Mouse (Mus musculus) lung, adult 2 months (tissue): ENCODE measurements at regions not wholly inside any gene's neighbourhood (a gene's known extent, or its start where the extent isn't known, plus 50 kb on each side); places are given as distances from the start of the nearest gene placed in this dataset.

Source experiments
- DNase-seq: peaks from one replicate; pipeline ENCODE4 v3.0.0; 2022
- H3K4me1 ChIP-seq: fragments of 200-500 bp; 2 replicates; pipeline ENCODE4 v1.6.1; 2011; ENCODE audit warnings: low read length; ENCODE audit not compliant: control insufficient read depth, insufficient read depth
- H3K4me3 ChIP-seq: fragments of 200-500 bp; replicated peaks from 2 replicates; pipeline ENCODE3; 2011; ENCODE audit warnings: low read depth, mild to moderate bottlenecking, control low read depth, low read length; ENCODE audit errors: extremely low read depth
- CTCF ChIP-seq: fragments of 200-500 bp; IDR thresholded peaks from 2 replicates; pipeline ENCODE4 v1.5.1; 2011; ENCODE audit warnings: mild to moderate bottlenecking, low read length, control low read depth; ENCODE audit not compliant: insufficient read depth
- POLR2A ChIP-seq: fragments of 200-500 bp; IDR thresholded peaks from 2 replicates; pipeline ENCODE4 v1.6.1; 2011; ENCODE audit warnings: low read depth, mild to moderate bottlenecking, control low read depth, low read length, borderline replicate concordance; ENCODE audit errors: extremely low read depth
- WGBS: fragments of 180-500 bp; shearing (Covaris S2); methylation state at CpG from one replicate; pipeline ENCODE4 v1.1.7; 2018; 5-methylcytosine and 5-hydroxymethylcytosine counted together

DNA sequence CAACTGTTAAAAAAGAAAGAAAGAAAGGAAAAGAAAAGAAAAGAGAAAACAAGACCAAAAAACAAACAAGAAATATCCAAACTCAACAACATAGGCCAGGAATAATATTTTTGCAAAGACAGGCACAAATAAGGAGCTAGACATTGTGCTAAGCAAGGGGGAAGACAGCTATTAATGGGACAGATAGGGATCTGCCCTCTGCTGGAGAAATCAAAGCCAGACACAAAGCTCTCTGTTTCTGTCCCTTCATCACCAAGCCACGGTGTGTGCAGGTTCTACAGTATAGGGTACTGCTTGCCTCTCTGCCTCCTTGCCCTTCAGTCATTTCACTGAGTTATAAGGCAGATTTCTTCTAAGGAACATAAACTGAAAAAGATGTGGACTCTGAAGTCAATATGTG lies 57.8 kb upstream of the Chchd3 start:
- Histone ChIP-seq H3K4me1 (no peaks in the 10 kb centered on the region), H3K4me3 (no peak overlapping the region)
- TF ChIP-seq CTCF = no peak
- TF ChIP-seq POLR2A = no peak
- WGBS = 41% methylated on average over 1 of the region's 1 CpGs
- DNase-seq = no peak

DNA sequence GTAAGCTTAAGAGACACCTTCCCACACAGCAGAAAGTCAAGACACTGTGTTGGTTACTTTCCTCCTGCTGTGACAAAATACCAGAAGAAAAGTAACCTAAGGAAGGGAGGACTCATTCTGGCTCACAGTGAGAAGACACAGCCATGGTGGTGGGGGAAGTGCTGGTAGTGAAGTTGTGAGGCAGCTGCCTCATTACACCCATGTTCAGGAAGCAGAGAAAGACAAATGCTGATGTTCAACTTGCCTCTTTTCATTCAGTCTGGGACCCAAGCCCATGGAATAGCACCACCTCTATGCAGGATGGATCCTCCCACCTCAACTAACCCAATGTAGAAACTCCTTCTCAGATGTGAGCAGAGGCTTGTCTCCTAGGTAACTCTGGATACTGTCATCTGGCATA lies 60.5 kb upstream of the Chchd3 start:
- TF ChIP-seq CTCF = no peak
- no peak for TF ChIP-seq POLR2A
- Histone ChIP-seq H3K4me1 (no peaks in the 10 kb centered on the region), H3K4me3 (no peak overlapping the region)
- no peak for DNase-seq

DNA sequence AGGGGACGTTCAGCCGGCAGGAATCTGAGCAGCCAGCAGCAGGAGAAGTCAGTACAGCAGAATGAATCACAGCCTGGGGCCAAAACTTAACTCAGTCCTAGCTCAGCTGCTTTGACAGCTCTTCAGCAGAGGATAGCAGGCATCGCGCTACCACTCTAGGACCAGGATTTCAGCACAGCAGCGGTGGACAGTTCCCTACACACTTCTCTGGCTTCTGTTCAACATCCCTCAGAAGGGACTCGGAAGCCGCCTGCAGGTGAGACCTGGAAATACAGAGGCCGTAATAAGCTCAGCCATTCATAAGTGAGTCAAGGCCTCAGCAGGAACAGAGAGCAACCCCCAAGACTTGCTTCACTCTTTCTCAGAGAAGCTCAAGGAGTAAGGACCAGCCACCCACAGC lies 66.5 kb upstream of the Chchd3 start:
- DNase-seq = peak; percentile 65
- whole genome bisulfite sequencing = 7% methylated on average over 8 of the region's 8 CpGs
- Histone ChIP-seq H3K4me3 (no peak overlapping the region), H3K4me1 (no peaks in the 10 kb centered on the region)
- TF ChIP-seq CTCF (peak; percentile 66), POLR2A (no peak)

DNA sequence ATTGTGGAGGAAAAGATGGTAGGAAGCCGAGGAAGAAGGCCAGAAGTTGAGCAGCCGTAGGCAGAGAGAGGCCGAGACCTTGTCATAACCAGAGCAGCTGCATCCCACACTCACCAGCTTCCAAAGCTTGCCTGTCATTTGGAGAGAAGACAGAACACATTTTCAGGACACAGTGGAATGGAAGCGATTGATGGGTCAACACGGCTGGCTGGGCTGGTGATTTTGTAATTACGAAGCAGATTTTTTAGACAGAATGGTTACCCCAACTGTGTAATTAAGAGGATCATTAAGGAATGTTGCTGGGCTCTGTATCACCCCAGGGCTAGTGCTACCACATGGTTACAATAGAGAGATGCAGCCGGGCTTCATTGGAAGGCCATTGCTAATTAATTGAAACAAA lies 76.8 kb upstream of the Chchd3 start:
- Histone ChIP-seq H3K4me3 (no peak overlapping the region), H3K4me1 (no peaks in the 10 kb centered on the region)
- no peak for DNase-seq
- WGBS = 81% methylated on average over 7 of the region's 7 CpGs
- no peak for TF ChIP-seq POLR2A
- TF ChIP-seq CTCF = no peak

DNA sequence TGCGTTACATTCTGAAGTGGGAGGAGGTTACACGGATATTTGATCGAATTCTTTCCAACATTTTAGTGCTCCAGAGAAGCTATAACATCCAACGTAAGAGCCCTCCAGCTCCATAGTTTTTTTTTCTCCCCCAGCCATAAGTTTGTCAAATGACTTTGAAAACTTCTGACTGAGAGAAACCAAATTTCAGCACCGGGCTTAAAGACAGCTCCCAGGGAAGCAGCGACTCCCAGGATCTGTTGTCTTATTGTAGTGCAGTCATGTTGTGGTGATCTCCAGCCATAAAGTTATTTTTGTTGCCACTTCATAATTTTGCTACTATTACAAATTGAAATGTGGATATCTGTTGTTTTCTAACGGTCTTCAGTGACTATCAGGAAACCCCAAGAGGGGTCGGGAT lies 77.8 kb upstream of the Chchd3 start:
- WGBS = 39% methylated on average over 8 of the region's 8 CpGs

DNA sequence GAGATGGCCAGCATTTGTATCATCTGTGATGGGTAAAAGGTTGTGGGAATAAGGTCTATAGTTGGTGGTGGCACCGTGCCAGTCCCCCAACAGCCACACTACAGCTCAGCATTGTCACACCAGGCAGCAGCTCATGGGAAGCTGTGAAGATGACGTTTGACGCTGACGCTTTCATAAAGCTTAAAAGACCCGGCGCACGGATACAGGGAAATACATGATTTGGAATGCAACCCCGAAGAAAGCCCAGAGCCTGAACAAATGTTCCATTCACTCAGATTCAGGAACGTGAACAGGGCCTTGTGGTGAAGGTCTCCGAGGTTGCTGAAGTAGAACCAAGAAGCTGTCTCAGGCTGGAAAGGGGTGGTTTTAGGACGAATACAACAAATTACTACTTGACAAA lies 82.4 kb upstream of the Exoc4 start:
- DNase-seq = no peak
- TF ChIP-seq CTCF (no peak), POLR2A (no peak)
- H3K4me1 ChIP-seq = no peaks in the 10 kb centered on the region
- WGBS = 83% methylated on average over 11 of the region's 11 CpGs
- H3K4me3 ChIP-seq = no peak overlapping the region

More for the DNA sequence above, 77.8 kb upstream of the Chchd3 start:
- Histone ChIP-seq H3K4me1 (no peaks in the 10 kb centered on the region), H3K4me3 (no peak overlapping the region)
- DNase-seq = no peak
- TF ChIP-seq CTCF = no peak
- no peak for TF ChIP-seq POLR2A

DNA sequence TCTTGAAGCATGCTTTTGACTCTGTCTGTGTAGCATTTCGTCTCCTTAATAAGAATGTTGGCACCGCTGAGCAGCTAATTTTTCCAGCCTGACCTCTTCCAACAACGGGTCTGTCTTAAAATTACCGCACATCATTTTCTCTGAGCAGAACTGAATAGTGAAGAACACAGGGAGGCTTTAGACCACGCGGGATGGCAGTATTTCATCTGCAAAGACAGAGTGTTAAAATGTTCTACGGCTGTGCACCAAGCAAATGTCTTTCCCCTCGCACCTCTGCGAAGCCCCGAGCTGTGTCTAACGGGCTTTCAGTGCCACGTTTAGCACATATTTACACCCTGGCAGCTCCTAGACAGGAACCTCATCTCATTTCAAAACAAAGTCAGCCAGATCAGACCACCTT lies 75.3 kb upstream of the Exoc4 start:
- 73% methylated on average over 12 of the region's 12 CpGs for WGBS
- H3K4me3 ChIP-seq = no peak overlapping the region
- TF ChIP-seq CTCF (no peak), POLR2A (no peak)
- DNase-seq = no peak
- H3K4me1 ChIP-seq = no peaks in the 10 kb centered on the region

DNA sequence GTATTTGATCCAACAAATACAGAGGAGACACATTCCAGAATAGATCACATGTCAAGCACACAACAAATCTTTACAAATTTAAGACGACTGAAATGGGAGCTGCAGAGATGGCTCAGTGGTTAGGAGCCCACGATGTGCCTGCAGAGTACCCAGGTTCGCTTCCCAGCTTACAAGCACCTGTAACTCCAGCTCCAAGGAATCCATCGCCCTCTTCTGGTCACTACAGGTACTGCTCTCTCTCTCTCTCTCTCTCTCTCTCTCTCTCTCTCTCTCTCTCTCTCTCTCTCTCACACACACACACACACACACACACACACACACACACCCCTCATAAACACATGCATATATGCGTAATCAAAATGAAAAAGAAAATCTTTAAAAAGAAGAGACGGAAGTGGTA lies 74.3 kb upstream of the Exoc4 start:
- WGBS = 59% methylated on average over 6 of the region's 6 CpGs
- Histone ChIP-seq H3K4me3 (no peak overlapping the region), H3K4me1 (no peaks in the 10 kb centered on the region)
- DNase-seq = no peak
- TF ChIP-seq POLR2A (no peak), CTCF (0 out of 2 replicates have a peak, but pooled peaks have one; percentile 6)

DNA sequence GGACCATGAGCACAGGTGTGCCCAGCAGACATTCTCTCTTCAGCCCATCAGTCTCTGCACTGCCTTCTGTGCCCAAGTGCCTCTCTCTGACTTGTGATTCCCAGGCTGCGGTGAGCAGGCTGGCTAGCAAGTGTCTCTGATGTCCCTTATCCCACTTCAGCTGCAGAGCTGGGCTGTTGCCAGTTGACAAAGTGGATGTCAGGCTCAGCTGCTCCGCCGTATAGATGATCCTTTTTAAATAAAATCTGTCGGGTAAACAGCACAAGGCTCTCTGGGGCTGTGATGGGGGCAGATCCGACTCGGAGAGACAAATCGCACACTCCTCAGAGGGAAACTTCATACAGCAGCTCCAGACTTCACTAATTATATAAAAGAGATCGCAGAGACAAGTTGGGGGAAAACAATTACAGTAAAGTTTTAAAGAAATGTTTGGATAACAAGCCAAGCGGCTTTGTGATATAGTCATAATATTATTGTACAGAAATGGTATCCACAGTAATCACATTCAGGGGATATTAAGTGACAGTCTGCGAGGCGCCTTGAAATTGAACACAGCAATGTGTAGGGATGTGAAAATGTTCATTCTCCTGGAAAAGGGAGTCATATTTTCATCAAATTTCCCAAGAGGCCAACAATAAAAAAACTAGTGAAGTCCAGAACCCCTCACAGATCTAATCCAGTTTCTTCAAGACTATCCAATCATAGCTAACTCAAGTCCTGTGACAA lies 59.2 kb upstream of the Exoc4 start:
- H3K4me1 ChIP-seq = no peaks in the 10 kb centered on the region
- 52% methylated on average over 11 of the region's 11 CpGs for WGBS
- TF ChIP-seq CTCF = no peak
- no peak for TF ChIP-seq POLR2A
- DNase-seq = no peak
- no peak overlapping the region for H3K4me3 ChIP-seq

DNA sequence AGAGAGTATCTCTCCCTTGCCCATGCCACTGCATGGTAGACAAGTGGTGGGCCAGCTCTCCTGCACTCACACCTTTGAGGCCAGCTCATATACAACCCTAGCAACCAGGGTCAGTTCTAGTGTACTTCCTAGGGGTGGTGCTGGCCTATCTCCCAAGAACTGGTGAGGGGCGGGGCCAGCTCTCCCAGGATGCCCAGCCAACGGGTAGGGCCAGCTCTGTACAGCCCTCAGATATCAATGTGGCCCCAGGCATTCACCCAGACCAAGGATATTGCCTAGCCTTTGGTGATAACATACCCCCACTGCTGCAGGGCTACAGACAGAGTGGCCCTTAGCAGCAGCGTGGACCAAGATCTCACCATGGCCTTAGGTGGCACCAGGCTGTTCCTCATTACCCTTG lies 55.1 kb upstream of the Exoc4 start:
- Histone ChIP-seq H3K4me3 (no peak overlapping the region), H3K4me1 (no peaks in the 10 kb centered on the region)
- 64% methylated on average over 3 of the region's 3 CpGs for WGBS
- no peak for TF ChIP-seq POLR2A
- TF ChIP-seq CTCF = no peak
- DNase-seq = no peak
